ENCODE assay signal across 26 mouse cellular contexts in genomic region chr1:184014091-184014490, GRCm38 (mm10). TPM values are rescaled to one million over a fixed set of nuclear protein-coding genes. Genes with fewer than 3 reads are reported as not detected.
A peak's percentile ranks its signal among the peaks of the same experiment; 100 is the strongest.
DNase-seq lines count a peak whose midpoint lies in the region; ATAC-seq and TF ChIP-seq lines count a peak whose summit lies in the region.
"Had no signal": no experiment of that assay in that cellular context is flagged by ENCODE, and none has a peak within 500 bp of the region (broad histone marks: within the 10 kb centered on the region; RNA-seq: fewer than 3 reads in every experiment).

No protein-coding gene starts in this region.

- H3K4me2 ChIP-seq in CH12.LX (ENCODE audit: insufficient read depth, low read depth, poor library complexity, severe bottlenecking), result no peak overlapping the region
- H3K4me2 ChIP-seq: heart, embryonic 15.5 days; limb, embryonic 13.5 days; liver, embryonic 12.5 days; midbrain, embryonic 15.5 days; neural tube, embryonic 12.5 days; stomach, embryonic 15.5 days had no signal

- no peak overlapping the region for H3K9ac ChIP-seq in CH12.LX (ENCODE audit: insufficient read depth, low read depth)
- H3K9ac ChIP-seq: forebrain, postnatal 0 days; heart, embryonic 15.5 days; limb, embryonic 13.5 days; liver, embryonic 12.5 days; midbrain, embryonic 15.5 days; neural tube, embryonic 12.5 days; stomach, embryonic 15.5 days had no signal

- TF ChIP-seq POLR2A in CH12.LX (IDR thresholded peaks at IDR 0.05; ENCODE audit: low read depth, low read length), result no peak

- peak; percentile 79 for ATAC-seq in megakaryocyte progenitor cell, adult 5-6 weeks (replicated peaks; ENCODE audit: poor library complexity)
- ATAC-seq: forebrain, postnatal 0 days; hindbrain, embryonic 16.5 days; intestine, postnatal 0 days; liver, embryonic 12.5 days; midbrain, embryonic 15.5 days had no signal

- in situ Hi-C loops in CH12.LX (cut with MboI; ENCODE audit: low pct_ligation_motif_present, low pct_unique_long_range_greater_than_20kb, low sequenced_read_pairs), result no loop called here

- H3K36me3 ChIP-seq in CH12.LX (replicated peaks in 1 of 2; ENCODE audit: control insufficient read depth in 1 of 2, insufficient read depth in 1 of 2, low read length in 1 of 2), result no peaks in the 10 kb centered on the region
- H3K36me3 ChIP-seq: forebrain, embryonic 10.5 days; heart, embryonic 15.5 days; hindbrain, embryonic 10.5 days; limb, embryonic 13.5 days; liver, embryonic 12.5 days; midbrain, embryonic 15.5 days; neural tube, embryonic 12.5 days; stomach, embryonic 15.5 days had no signal

- H3K27me3 ChIP-seq in CH12.LX (replicated peaks), result no peaks in the 10 kb centered on the region
- H3K27me3 ChIP-seq: heart, embryonic 15.5 days; limb, embryonic 13.5 days; liver, embryonic 12.5 days; midbrain, embryonic 15.5 days; neural tube, embryonic 12.5 days; stomach, embryonic 15.5 days had no signal

- H3K9me3 ChIP-seq in CH12.LX (replicated peaks; ENCODE audit: low read length), result peaks cover 3% of the 10 kb centered on the region
- H3K9me3 ChIP-seq: forebrain, embryonic 10.5 days; heart, embryonic 15.5 days; hindbrain, embryonic 10.5 days; limb, embryonic 13.5 days; liver, embryonic 12.5 days; megakaryocyte, embryonic 14.5 days; midbrain, embryonic 15.5 days; neural tube, embryonic 12.5 days; stomach, embryonic 15.5 days had no signal

- peak; percentile 93 for TF ChIP-seq EP300 in CH12.LX (IDR thresholded peaks at IDR 0.05; ENCODE audit: low read length)

- no peak overlapping the region for H3K27ac ChIP-seq in CH12.LX (ENCODE audit: insufficient read depth, low read depth)
- H3K27ac ChIP-seq: forebrain, embryonic 10.5 days; heart, embryonic 15.5 days; hindbrain, embryonic 10.5 days; limb, embryonic 13.5 days; liver, embryonic 12.5 days; midbrain, embryonic 15.5 days; neural tube, embryonic 12.5 days; stomach, embryonic 15.5 days had no signal

- TF ChIP-seq RAD21 in CH12.LX (IDR thresholded peaks at IDR 0.05; ENCODE audit: low read depth, low read length), result no peak; the same call in 1 of the 2 replicates

- no peak overlapping the region for H3K4me3 ChIP-seq in CH12.LX (replicated peaks in 1 of 3; ENCODE audit: low read depth in 2 of 3, low read length in 2 of 3, poor library complexity in 1 of 3)
- H3K4me3 ChIP-seq: forebrain, embryonic 10.5 days; heart, embryonic 15.5 days; hindbrain, embryonic 10.5 days; limb, embryonic 13.5 days; liver, embryonic 12.5 days; megakaryocyte, embryonic 14.5 days; midbrain, embryonic 15.5 days; neural tube, embryonic 12.5 days; stomach, embryonic 15.5 days had no signal

- peaks cover 7 to 45% of the 10 kb centered on the region in 2 experiments; a peak in 3 of 4 replicates for H3K4me1 ChIP-seq in CH12.LX (ENCODE audit: control insufficient read depth in 1 of 2, insufficient read depth in 2 of 2)
- H3K4me1 ChIP-seq: heart, embryonic 15.5 days; limb, embryonic 13.5 days; midbrain, embryonic 15.5 days; neural tube, embryonic 12.5 days; stomach, embryonic 15.5 days had no signal

- dilution Hi-C loops in CH12.LX (cut with MboI; ENCODE audit: extremely low pct_ligation_motif_present, extremely low pct_unique_long_range_greater_than_20kb, low sequenced_read_pairs), result no loop called here

- peak; percentile 24 for DNase-seq in heart, adult 11 months
- no peak for DNase-seq in heart, postnatal 4 days
- DNase-seq in CH12.LX (ENCODE audit: extremely low read depth), result peak; percentile 85
- peak; percentile 52 for DNase-seq in thymus, postnatal 4 days
- no peak for DNase-seq in lung, adult 18-20 months
- DNase-seq in cerebellum, postnatal 14 days, result no peak
- DNase-seq: adrenal gland, postnatal 14 days; cerebellum, adult 9-10 months; forebrain, postnatal 0 days; gastrocnemius, postnatal 25 days; kidney, postnatal 4 days; lung, adult 2 months; lung, postnatal 14 days; right cerebral cortex, postnatal 14 days had no signal

- no peak for TF ChIP-seq CTCF in CH12.LX (conservative IDR thresholded peaks at IDR 0.05 in 1 of 2, IDR thresholded peaks at IDR 0.05 in 1 of 2; ENCODE audit: low read depth in 2 of 2, low read length in 2 of 2)

- no peaks in the 10 kb centered on the region for H3K79me2 ChIP-seq in CH12.LX (replicated peaks; ENCODE audit: control insufficient read depth, extremely low read depth, insufficient read depth, poor library complexity, severe bottlenecking)

TF ChIP-seq in CH12.LX, 34 proteins besides CTCF, POLR2A, EP300 and RAD21:
- TF ChIP-seq MEF2A (IDR thresholded peaks at IDR 0.05; ENCODE audit: borderline replicate concordance, low read depth, low read length), result peak; percentile 68; the same call in 1 of the 2 replicates
- TF ChIP-seq IRF4 (IDR thresholded peaks at IDR 0.05; ENCODE audit: low read depth, low read length), result peak; percentile 91
- TF ChIP-seq MAFK (IDR thresholded peaks at IDR 0.05; ENCODE audit: insufficient replicate concordance, low read length), result peak; percentile 19; the same call in 1 of the 2 replicates
- TF ChIP-seq ELF1 (IDR thresholded peaks at IDR 0.05; ENCODE audit: low read depth, low read length), result peak; percentile 29; the same call in 1 of the 2 replicates
- no peak for TF ChIP-seq MAX (IDR thresholded peaks at IDR 0.05; ENCODE audit: low read length)
- TF ChIP-seq USF2 (conservative IDR thresholded peaks at IDR 0.05; ENCODE audit: low read depth, low read length), result no peak
- TF ChIP-seq CHD2 (IDR thresholded peaks at IDR 0.05; ENCODE audit: low read length), result peak; percentile 54; the same call in 1 of the 2 replicates
- TF ChIP-seq JUND (conservative IDR thresholded peaks at IDR 0.05; ENCODE audit: low read depth, low read length), result peak; percentile 66
- TF ChIP-seq MAZ (IDR thresholded peaks at IDR 0.05; ENCODE audit: low read depth, low read length), result 0 out of 2 replicates have a peak, but pooled peaks have one; percentile 43
- TF ChIP-seq NRF1 (IDR thresholded peaks at IDR 0.05; ENCODE audit: low read depth, low read length), result 0 out of 2 replicates have a peak, but pooled peaks have one; percentile 8
- TF ChIP-seq MXI1 (IDR thresholded peaks at IDR 0.05; ENCODE audit: low read depth, low read length), result no peak
- peak; percentile 82 for TF ChIP-seq ETS1 (conservative IDR thresholded peaks at IDR 0.05; ENCODE audit: low read depth, low read length)
- TF ChIP-seq MYC (IDR thresholded peaks at IDR 0.05; ENCODE audit: low read depth, low read length), result 0 out of 2 replicates have a peak, but pooled peaks have one; percentile 35
- peak; percentile 67; the same call in 1 of the 2 replicates for TF ChIP-seq RCOR1 (conservative IDR thresholded peaks at IDR 0.05; ENCODE audit: low read depth, low read length)
- TF ChIP-seq BHLHE40 (IDR thresholded peaks at IDR 0.05; ENCODE audit: low read depth, low read length), result peak; percentile 66
- no peak for TF ChIP-seq USF1 (IDR thresholded peaks at IDR 0.05; ENCODE audit: low read depth, low read length)
- TF ChIP-seq TBP (conservative IDR thresholded peaks at IDR 0.05; ENCODE audit: low read depth, low read length), result no peak
- TF ChIP-seq JUN (IDR thresholded peaks at IDR 0.05; ENCODE audit: insufficient read depth, low read depth, low read length), result 0 out of 2 replicates have a peak, but pooled peaks have one; percentile 34
- TF ChIP-seq TCF12 (IDR thresholded peaks at IDR 0.05; ENCODE audit: low read depth, low read length), result peak; percentile 91
- peak; percentile 8; the same call in 1 of the 2 replicates for TF ChIP-seq SMC3 (IDR thresholded peaks at IDR 0.05; ENCODE audit: low read depth, low read length)
- TF ChIP-seq ZNF384 (IDR thresholded peaks at IDR 0.05; ENCODE audit: low read depth, low read length), result peak; percentile 23; the same call in 1 of the 2 replicates

RNA-seq across cellular contexts. Expression of gene Dusp10, which starts 1.0 kb away (rescaled TPM):
- 10 to 100 TPM; 11.3 to 13.8 TPM for total RNA-seq in heart, postnatal 4 days (2021)
- total RNA-seq in CH12.LX (2012; rRNA removed) (2.4 and 2.8 TPM in 2 replicates), CH12.LX (2014; rRNA removed) (11.2 and 14.2 TPM in 2 replicates)
- polyA plus RNA-seq in CH12.LX (2012; ENCODE audit: insufficient read length, low read depth), result 13.9 and 16.1 TPM in 2 replicates
- 1.7 and 2.0 TPM in 2 replicates for total RNA-seq in megakaryocyte progenitor cell, adult 5-6 weeks (2015)
- total RNA-seq in megakaryocyte progenitor cell, adult 5-6 weeks (2017), result 0.74 and 1.9 TPM in 2 replicates

RNA-seq across cellular contexts. Expression of gene 1700056E22Rik, which starts 20.0 kb away (rescaled TPM):
- total RNA-seq in heart, postnatal 4 days (2021), result 1 to 10 TPM; 1.8 to 2.6 TPM
- total RNA-seq in CH12.LX (2012; rRNA removed) (0.25 and 0.34 TPM in 2 replicates), CH12.LX (2014; rRNA removed) (0.26 TPM in 1 of 2 replicates, not detected in the other)
- 1.0 and 1.6 TPM in 2 replicates for polyA plus RNA-seq in CH12.LX (2012; ENCODE audit: insufficient read length, low read depth)
- 0.89 and 1.2 TPM in 2 replicates for total RNA-seq in megakaryocyte progenitor cell, adult 5-6 weeks (2015)
- 1.1 and 2.1 TPM in 2 replicates for total RNA-seq in megakaryocyte progenitor cell, adult 5-6 weeks (2017)
- total RNA-seq: forebrain, postnatal 0 days had no signal

Comparison
In these comparisons a context has a peak if more than half of its experiments do, and no peak if none do; other contexts are left out.
1. DNase-seq: peak in heart, adult 11 months (single experiment), CH12.LX (single experiment) and thymus, postnatal 4 days (single experiment); none in heart, postnatal 4 days (single experiment), lung, adult 18-20 months (0 of 2) and cerebellum, postnatal 14 days (0 of 2).